Mouse (Mus musculus) kidney, embryonic 14.5 days (tissue): Measurements from ENCODE around the gene Rsl1d1. TPM values are rescaled to one million over a fixed set of nuclear protein-coding genes. Genes with fewer than 3 reads are reported as not detected.

Experiments
- ATAC-seq: fragments of 200-750 bp; cut with Nextera tagmentation; 2 replicates; pipeline ENCODE4 v1.8.0; 2017; ENCODE audit warnings: moderate number of reproducible peaks, mild to moderate bottlenecking, moderate TSS enrichment, moderate library complexity; ENCODE audit not compliant: low FRiP score, low TSS enrichment
- H3K27ac ChIP-seq: fragments of 300-500 bp; sonication (generic); 2 replicates; pipeline ENCODE4 v1.5.1; 2014; ENCODE audit warnings: low read depth, mild to moderate bottlenecking, low read length, moderate library complexity, mixed read lengths
- H3K27me3 ChIP-seq: fragments of 300-500 bp; sonication (generic); 2 replicates; pipeline ENCODE4 v1.6.1; 2014; ENCODE audit warnings: mild to moderate bottlenecking, low read length; ENCODE audit not compliant: control insufficient read depth, insufficient read depth
- H3K36me3 ChIP-seq: fragments of 300-500 bp; sonication (generic); 2 replicates; pipeline ENCODE4 v1.6.1; 2014; ENCODE audit warnings: low read length, mixed read lengths; ENCODE audit not compliant: control insufficient read depth, insufficient read depth
- H3K4me1 ChIP-seq: fragments of 300-500 bp; sonication (generic); 2 replicates; pipeline ENCODE4 v1.6.1; 2014; ENCODE audit warnings: low read length, mixed read lengths; ENCODE audit not compliant: control insufficient read depth, insufficient read depth
- H3K4me2 ChIP-seq: fragments of 300-500 bp; sonication (generic); replicated peaks from 2 replicates; pipeline ENCODE4 v1.6.1; 2014; ENCODE audit warnings: low read depth, mild to moderate bottlenecking, low read length
- H3K4me3 ChIP-seq: fragments of 300-500 bp; sonication (generic); 2 replicates; pipeline ENCODE4 v1.5.1; 2014; ENCODE audit warnings: mild to moderate bottlenecking, low read length
- H3K9ac ChIP-seq: fragments of 300-500 bp; sonication (generic); 2 replicates; pipeline ENCODE4 v1.6.1; 2014; ENCODE audit warnings: low read depth, mild to moderate bottlenecking, low read length, moderate library complexity
- H3K9me3 ChIP-seq: fragments of 300-500 bp; sonication (generic); 2 replicates; pipeline ENCODE4 v1.6.1; 2016; ENCODE audit warnings: low read length; ENCODE audit not compliant: control insufficient read depth
- WGBS: fragments of 180-500 bp; shearing (Covaris S2); extraction: QIAGEN DNeasy Blood & Tissue Kit; methylation state at CpG from one replicate; pipeline ENCODE4 v1.1.7; 2014; 5-methylcytosine and 5-hydroxymethylcytosine counted together
- polyA plus RNA-seq: library from polyadenylated mRNA; unstranded; fragments of >200 nt; fragmentation: Nextera tagmentation; extraction: Ambion mirVana; gene quantifications from 2 replicates; pipeline ENCODE4 v1.2.1, GENCODE M21; 2014

The Rsl1d1 gene
- polyA plus RNA-seq = 235 and 236 TPM in 2 replicates

- no peaks in the 10 kb centered on the region for H3K9me3 ChIP-seq
Measured at GRCm38 (mm10) chr16:11202571-11203554, at the start of gene Rsl1d1. Rsl1d1 (minus strand) TSS chr16:11203331.

DNA sequence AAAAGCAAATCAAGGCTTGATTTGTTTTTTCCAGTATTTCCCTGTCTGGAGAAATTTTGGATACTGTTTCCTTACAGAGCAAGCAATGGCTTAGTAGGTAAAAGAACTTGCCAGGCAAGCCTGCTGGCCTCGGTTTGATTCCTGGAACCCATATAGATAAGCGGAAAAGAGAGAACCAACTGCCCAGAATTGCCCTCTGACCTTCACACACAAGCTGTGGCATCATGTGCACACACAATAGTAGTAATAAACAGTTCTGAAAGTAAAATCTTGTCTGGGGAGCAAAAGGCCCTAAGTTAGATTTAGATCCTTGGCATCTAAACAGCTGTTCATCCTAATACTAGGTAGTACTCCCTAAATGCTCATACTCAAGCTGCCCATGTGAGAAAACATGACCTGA is 44.7 kb upstream of the Rsl1d1 start:
- 79% methylated on average over 2 of the region's 2 CpGs for WGBS
- no peak overlapping the region for H3K9ac ChIP-seq
- H3K27me3 ChIP-seq = no peaks in the 10 kb centered on the region
- H3K4me2 ChIP-seq = no peak overlapping the region
- no peaks in the 10 kb centered on the region for H3K9me3 ChIP-seq
- H3K4me3 ChIP-seq = no peak overlapping the region
- H3K27ac ChIP-seq = no peak overlapping the region
- peaks cover 3% of the 10 kb centered on the region; the same call in 1 of the 2 replicates for H3K36me3 ChIP-seq
- H3K4me1 ChIP-seq = peaks cover 11% of the 10 kb centered on the region
- no peak for ATAC-seq

More at GRCm38 (mm10) chr16:11202571-11203554, at the start of gene Rsl1d1:
- Histone ChIP-seq H3K4me3 (peak within 1 kb of the TSS; percentile 76), H3K4me2 (peak within 1 kb of the TSS; percentile 65), H3K36me3 (peaks cover 50% of the 10 kb centered on the region), H3K27ac (peak within 1 kb of the TSS; percentile 60; the same call in 1 of the 2 replicates), H3K4me1 (peaks cover 13% of the 10 kb centered on the region), H3K27me3 (no peaks in the 10 kb centered on the region), H3K9ac (peak within 1 kb of the TSS; percentile 86)
- WGBS = under 1% methylated on average over 68 of the region's 68 CpGs
- ATAC-seq = peak; percentile 99

DNA sequence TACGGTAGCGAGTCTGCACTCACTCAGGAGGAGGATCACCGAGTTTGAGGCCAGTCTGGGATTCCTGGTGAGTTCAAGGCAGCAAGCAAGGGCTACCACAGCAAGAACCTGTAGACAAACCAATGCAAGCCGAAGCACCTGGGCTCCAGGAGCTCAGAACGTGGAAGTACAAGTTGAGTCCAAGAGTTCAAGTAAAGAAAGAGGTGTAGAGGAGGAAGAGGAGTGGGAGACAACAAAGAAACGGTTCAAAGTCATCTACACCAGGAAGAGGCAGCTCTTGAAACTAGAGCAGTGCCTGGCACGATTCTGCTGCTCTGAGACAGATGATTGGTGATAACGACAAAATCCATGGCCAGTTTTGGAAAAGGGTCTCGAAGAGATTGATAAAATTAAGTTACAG is 42.6 kb upstream of the Rsl1d1 start:
- 84% methylated on average over 9 of the region's 9 CpGs for WGBS
- no peaks in the 10 kb centered on the region for H3K9me3 ChIP-seq

GRCm38 (mm10) chr16:11242401-11242800 is 39.3 kb upstream of the Rsl1d1 start:
- Histone ChIP-seq H3K4me2 (no peak overlapping the region), H3K27ac (no peak overlapping the region), H3K4me3 (no peak overlapping the region), H3K4me1 (no peaks in the 10 kb centered on the region), H3K36me3 (peaks cover 12% of the 10 kb centered on the region), H3K27me3 (no peaks in the 10 kb centered on the region), H3K9me3 (no peaks in the 10 kb centered on the region), H3K9ac (no peak overlapping the region)
- no peak for ATAC-seq
- WGBS = 77% methylated on average over 1 of the region's 1 CpGs

More for the DNA sequence above, 42.6 kb upstream of the Rsl1d1 start:
- no peaks in the 10 kb centered on the region for H3K27me3 ChIP-seq
- peaks cover 3% of the 10 kb centered on the region; the same call in 1 of the 2 replicates for H3K36me3 ChIP-seq
- H3K4me3 ChIP-seq = no peak overlapping the region
- no peak overlapping the region for H3K27ac ChIP-seq
- H3K9ac ChIP-seq = no peak overlapping the region
- no peak overlapping the region for H3K4me2 ChIP-seq
- ATAC-seq = no peak
- H3K4me1 ChIP-seq = no peaks in the 10 kb centered on the region

GRCm38 (mm10) chr16:11217801-11218200 is 14.7 kb upstream of the Rsl1d1 start:
- Histone ChIP-seq H3K4me1 (no peaks in the 10 kb centered on the region), H3K36me3 (peaks cover 63% of the 10 kb centered on the region), H3K9ac (no peak overlapping the region), H3K9me3 (no peaks in the 10 kb centered on the region), H3K27me3 (no peaks in the 10 kb centered on the region), H3K4me2 (no peak overlapping the region), H3K4me3 (no peak overlapping the region), H3K27ac (no peak overlapping the region)
- WGBS = 82% methylated on average over 3 of the region's 3 CpGs
- ATAC-seq = no peak

DNA sequence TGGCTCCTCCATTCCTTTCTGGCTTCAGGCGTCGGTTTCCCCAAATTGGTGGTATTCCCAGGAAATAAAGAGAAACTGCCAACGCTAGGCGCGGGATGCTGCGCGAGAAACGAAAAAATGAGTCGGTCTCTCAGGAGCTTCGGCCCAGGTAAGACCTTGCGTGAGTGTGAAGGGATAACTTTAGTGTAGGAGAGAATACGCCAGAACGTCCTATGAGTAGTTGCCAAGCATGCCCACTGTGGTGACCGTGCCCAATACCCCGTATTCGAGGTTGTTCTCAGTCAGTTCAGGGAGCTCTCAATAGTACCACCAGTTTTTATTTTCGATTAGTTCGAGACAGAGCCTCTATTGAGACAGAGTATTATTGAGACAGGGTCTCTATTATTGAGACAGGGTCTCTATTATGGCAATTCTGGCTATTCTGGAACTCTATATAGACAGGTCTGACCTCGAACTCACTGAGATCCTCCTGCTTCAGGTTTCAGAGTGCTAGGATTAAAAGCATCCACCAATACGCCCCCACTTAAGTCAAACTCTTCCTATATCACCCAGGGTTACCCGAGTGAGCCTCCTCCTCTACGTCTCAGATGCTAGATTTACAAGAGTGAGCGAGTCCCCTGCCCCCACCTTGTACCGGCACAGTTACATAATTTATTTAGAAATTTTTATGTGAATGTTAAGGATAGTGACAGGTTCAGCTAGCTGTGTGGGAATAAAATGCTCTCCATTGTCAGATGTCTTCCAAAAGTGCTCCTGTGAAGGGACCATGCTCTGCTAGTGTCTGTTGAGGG is 664 bp upstream of the Rsl1d1 start:
- H3K9me3 ChIP-seq = no peaks in the 10 kb centered on the region
- 3% methylated on average over 24 of the region's 24 CpGs for WGBS
- H3K4me2 ChIP-seq = peak overlapping the region; percentile 65
- H3K36me3 ChIP-seq = peaks cover 47% of the 10 kb centered on the region
- peak overlapping the region; percentile 86 for H3K9ac ChIP-seq
- no peak overlapping the region for H3K27ac ChIP-seq
- no peaks in the 10 kb centered on the region for H3K27me3 ChIP-seq
- H3K4me3 ChIP-seq = peak overlapping the region; percentile 76
- peaks cover 13% of the 10 kb centered on the region for H3K4me1 ChIP-seq
- ATAC-seq = peak; percentile 14; the same call in 1 of the 2 replicates

GRCm38 (mm10) chr16:11201740-11202394 is 1.3 kb downstream of the Rsl1d1 start:
- H3K4me1 ChIP-seq = peaks cover 13% of the 10 kb centered on the region
- 72% methylated on average over 6 of the region's 6 CpGs for whole genome bisulfite sequencing
- H3K9me3 ChIP-seq = no peaks in the 10 kb centered on the region
- no peak overlapping the region for H3K27ac ChIP-seq
- peak overlapping the region; percentile 65 for H3K4me2 ChIP-seq
- no peaks in the 10 kb centered on the region for H3K27me3 ChIP-seq
- peaks cover 53% of the 10 kb centered on the region for H3K36me3 ChIP-seq
- peak overlapping the region; percentile 86; the same call in 1 of the 2 replicates for H3K9ac ChIP-seq
- no peak for ATAC-seq
- H3K4me3 ChIP-seq = peak overlapping the region; percentile 76

DNA sequence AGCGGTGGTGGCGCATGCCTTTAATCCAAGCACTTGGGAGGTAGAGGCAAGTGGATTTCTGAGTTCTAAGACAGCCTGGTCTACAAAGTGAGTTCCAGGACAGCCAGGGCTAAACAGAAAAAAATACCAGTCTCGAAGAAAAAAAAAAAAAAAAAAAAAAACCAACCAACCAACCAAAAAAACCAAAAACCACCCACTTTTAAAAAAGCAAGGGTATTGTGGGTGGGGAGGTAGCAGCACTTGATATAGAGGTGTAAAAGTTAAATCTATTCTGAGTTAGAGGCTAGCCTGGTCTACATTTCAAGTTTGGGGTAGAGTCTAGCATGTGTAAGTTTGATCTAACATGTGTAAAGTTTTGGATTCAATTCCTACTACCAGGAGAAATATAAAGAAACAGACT is 2.9 kb downstream of the Rsl1d1 start:
- Histone ChIP-seq H3K4me1 (peaks cover 13% of the 10 kb centered on the region), H3K36me3 (peaks cover 65% of the 10 kb centered on the region), H3K9me3 (no peaks in the 10 kb centered on the region), H3K4me2 (no peak overlapping the region), H3K27ac (no peak overlapping the region), H3K27me3 (no peaks in the 10 kb centered on the region), H3K4me3 (no peak overlapping the region), H3K9ac (no peak overlapping the region)
- no peak for ATAC-seq
- 95% methylated on average over 3 of the region's 3 CpGs for WGBS
